Mouse (Mus musculus) bone marrow, adult 2 months (tissue): Measurements from ENCODE around the gene Sertad2. TPM values are rescaled to one million over a fixed set of nuclear protein-coding genes. Genes with fewer than 3 reads are reported as not detected.
A peak's percentile ranks its signal among the peaks of the same experiment; 100 is the strongest.

Experiments used
- H3K27ac ChIP-seq: fragments of 200-500 bp; 2 replicates; pipeline ENCODE4 v1.5.1; 2012; ENCODE audit warnings: low read depth, mild to moderate bottlenecking, control low read depth, inconsistent platforms, low read length; ENCODE audit not compliant: control insufficient read depth, poor library complexity, insufficient read depth
- H3K4me1 ChIP-seq: fragments of 200-500 bp; 2 replicates; pipeline ENCODE4 v1.6.1; 2011; ENCODE audit warnings: low read length; ENCODE audit not compliant: control insufficient read depth, insufficient read depth
- H3K4me3 ChIP-seq: fragments of 200-500 bp; replicated peaks from 2 replicates; pipeline ENCODE3; 2011; ENCODE audit warnings: mild to moderate bottlenecking, low read depth, low read length, control low read depth; ENCODE audit not compliant: control insufficient read depth
- CTCF ChIP-seq: fragments of 200-500 bp; IDR thresholded peaks from 2 replicates; pipeline ENCODE4 v1.5.1; 2011; ENCODE audit warnings: low read length, control low read depth; ENCODE audit not compliant: control insufficient read depth, insufficient read depth
- POLR2A ChIP-seq: fragments of 200-500 bp; IDR thresholded peaks from 2 replicates; pipeline ENCODE4 v1.6.1; 2011; ENCODE audit warnings: low read depth, mild to moderate bottlenecking, control low read depth, low read length, borderline replicate concordance; ENCODE audit not compliant: control insufficient read depth
- WGBS: fragments of 180-500 bp; shearing (Covaris S2); methylation state at CpG from one replicate; pipeline ENCODE4 v1.1.7; 2018; 5-methylcytosine and 5-hydroxymethylcytosine counted together
- polyA plus RNA-seq: library from polyadenylated mRNA; stranded (reverse); fragments of >200 nt; gene quantifications from 2 replicates; pipeline ENCODE4 v1.2.4, GENCODE M21; 2011; ENCODE audit warnings: low replicate concordance; ENCODE audit not compliant: missing spikeins, insufficient read depth, insufficient read length

Gene Sertad2
- polyA plus RNA-seq, 1 experiment: 14.5 TPM

GRCm38 (mm10) chr11:20604119-20604518 lies 61.1 kb downstream of the Sertad2 start:
- no peak for TF ChIP-seq POLR2A
- TF ChIP-seq CTCF: no peak
- H3K27ac ChIP-seq: no peak overlapping the region
- 89% methylated on average over 4 of the region's 4 CpGs for WGBS
- no peak overlapping the region for H3K4me3 ChIP-seq
- no peaks in the 10 kb centered on the region for H3K4me1 ChIP-seq

- no peak for TF ChIP-seq CTCF
- no peak for TF ChIP-seq POLR2A
- WGBS: 76% methylated on average over 7 of the region's 7 CpGs
- H3K4me1 ChIP-seq: no peaks in the 10 kb centered on the region
Measured at GRCm38 (mm10) chr11:20605613-20606012, 62.6 kb downstream of the Sertad2 start.

GRCm38 (mm10) chr11:20608442-20608841 lies 65.4 kb downstream of the Sertad2 start:
- no peaks in the 10 kb centered on the region for H3K4me1 ChIP-seq
- no peak overlapping the region for H3K27ac ChIP-seq
- WGBS: 88% methylated on average over 11 of the region's 11 CpGs
- no peak overlapping the region for H3K4me3 ChIP-seq
- TF ChIP-seq CTCF: no peak
- no peak for TF ChIP-seq POLR2A

More at GRCm38 (mm10) chr11:20605613-20606012, 62.6 kb downstream of the Sertad2 start:
- H3K27ac ChIP-seq: no peak overlapping the region
- H3K4me3 ChIP-seq: no peak overlapping the region

- TF ChIP-seq CTCF: no peak
- no peak for TF ChIP-seq POLR2A
- WGBS: 85% methylated on average over 4 of the region's 4 CpGs
- Histone ChIP-seq H3K4me3 (no peak overlapping the region), H3K27ac (no peak overlapping the region), H3K4me1 (no peaks in the 10 kb centered on the region)
Measured at GRCm38 (mm10) chr11:20613223-20613622, 70.2 kb downstream of the Sertad2 start.

- Histone ChIP-seq H3K4me3 (no peak overlapping the region), H3K4me1 (no peaks in the 10 kb centered on the region), H3K27ac (no peak overlapping the region)
- 47% methylated on average over 3 of the region's 3 CpGs for WGBS
- TF ChIP-seq POLR2A (no peak), CTCF (no peak)
Measured at GRCm38 (mm10) chr11:20616103-20616502, 73.0 kb downstream of the Sertad2 start.

- no peak for TF ChIP-seq CTCF
- H3K4me3 ChIP-seq: no peak overlapping the region
- 78% methylated on average over 2 of the region's 2 CpGs for WGBS
- no peaks in the 10 kb centered on the region for H3K4me1 ChIP-seq
- H3K27ac ChIP-seq: no peak overlapping the region
Measured at GRCm38 (mm10) chr11:20627146-20627545, 84.1 kb downstream of the Sertad2 start.

- no peaks in the 10 kb centered on the region for H3K4me1 ChIP-seq
- no peak overlapping the region for H3K4me3 ChIP-seq
- H3K27ac ChIP-seq: no peak overlapping the region
- WGBS: 85% methylated on average over 2 of the region's 2 CpGs
- no peak for TF ChIP-seq CTCF
- no peak for TF ChIP-seq POLR2A
Measured at GRCm38 (mm10) chr11:20628216-20628615, 85.2 kb downstream of the Sertad2 start.

- no peaks in the 10 kb centered on the region for H3K4me1 ChIP-seq
- WGBS: 71% methylated on average over 5 of the region's 5 CpGs
- H3K27ac ChIP-seq: no peak overlapping the region
- TF ChIP-seq POLR2A (no peak), CTCF (no peak)
- no peak overlapping the region for H3K4me3 ChIP-seq
Measured at GRCm38 (mm10) chr11:20629700-20630099, 86.6 kb downstream of the Sertad2 start.

GRCm38 (mm10) chr11:20631026-20631940 lies 88.2 kb downstream of the Sertad2 start:
- Histone ChIP-seq H3K4me1 (no peaks in the 10 kb centered on the region), H3K4me3 (peak overlapping the region; percentile 80), H3K27ac (peak overlapping the region; percentile 91)
- WGBS: 1% methylated on average over 35 of the region's 36 CpGs
- TF ChIP-seq POLR2A (no peak; the same call in 1 of the 2 replicates), CTCF (no peak)
